Mouse (Mus musculus): ENCODE results near the gene Snx12. TPM values are rescaled to one million over a fixed set of nuclear protein-coding genes. Genes with fewer than 3 reads are reported as not detected.

The Snx12 gene
- polyA plus RNA-seq, 1 experiment from 2014 or later = 52.5 TPM

DNA sequence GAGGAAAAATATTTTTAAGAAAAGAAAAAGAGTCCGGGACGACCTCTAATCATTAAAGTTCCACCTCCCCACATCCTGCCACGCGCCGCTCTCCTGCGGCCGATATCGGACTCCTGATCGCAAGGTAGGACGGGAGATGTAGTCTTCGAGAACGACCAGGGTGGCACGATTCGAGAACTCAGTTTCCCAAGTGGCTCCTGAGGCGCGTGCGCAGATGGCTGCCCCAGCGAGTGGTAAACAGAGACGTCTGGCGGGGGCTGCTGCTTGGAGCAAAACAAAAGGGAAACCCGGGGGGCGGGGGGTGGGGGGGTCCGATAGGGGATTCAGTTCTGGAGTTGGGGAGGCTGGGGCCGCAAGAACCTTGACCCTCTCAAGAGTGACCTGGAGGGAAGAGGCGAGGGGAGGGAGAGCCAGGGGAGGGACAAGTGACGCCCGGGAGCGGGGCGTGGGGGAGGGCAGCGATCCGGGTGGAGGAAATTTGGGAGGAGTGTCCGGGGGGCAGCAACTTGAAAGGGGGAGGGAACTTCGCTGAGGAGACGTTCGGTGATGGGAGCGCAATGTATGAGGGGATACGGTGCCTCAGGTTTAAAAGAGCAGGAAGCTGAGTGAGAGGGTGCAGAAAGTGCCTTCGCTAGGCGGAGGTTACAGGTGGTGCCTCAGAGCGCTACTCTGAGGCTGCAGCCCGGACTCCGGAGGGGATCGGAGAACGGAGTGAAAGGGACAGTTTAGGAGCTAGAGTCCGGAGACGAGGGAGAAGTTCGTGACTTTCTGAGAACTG is 31.8 kb upstream of the Snx12 start, which contains the start of gene Foxo4:
Foxo4 (plus strand) TSS at position 577 of the 778 bp plus-strand sequence.
- Histone ChIP-seq H3K36me3 (ENCODE audit: control insufficient read depth, insufficient read depth) (no peaks in the 10 kb centered on the region), H3K4me1 (replicated peaks; ENCODE audit: control insufficient read depth, insufficient read depth, low read length) (peaks cover 5% of the 10 kb centered on the region; the same call in 1 of the 2 replicates), H3K9ac (replicated peaks; ENCODE audit: low read depth, low read length) (peak within 1 kb of the TSS; percentile 53), H3K27me3 (replicated peaks; ENCODE audit: control insufficient read depth, insufficient read depth, low read length) (no peaks in the 10 kb centered on the region), H3K4me2 (ENCODE audit: low read length) (peak within 1 kb of the TSS; percentile 71), H3K27ac (ENCODE audit: low read length) (no peak within 1 kb of the TSS), H3K9me3 (ENCODE audit: control insufficient read depth, low read length) (no peaks in the 10 kb centered on the region), H3K4me3 (replicated peaks; ENCODE audit: low read length) (peak within 1 kb of the TSS; percentile 54)
- peak; percentile 96 for ATAC-seq
- WGBS = 23% methylated on average over 46 of the region's 47 CpGs

GRCm38 (mm10) chrX:101245011-101245410 is 22.6 kb upstream of the Snx12 start:
- Histone ChIP-seq H3K27ac (ENCODE audit: low read length) (no peak overlapping the region), H3K27me3 (replicated peaks; ENCODE audit: control insufficient read depth, insufficient read depth, low read length) (no peaks in the 10 kb centered on the region), H3K9ac (replicated peaks; ENCODE audit: low read depth, low read length) (no peak overlapping the region), H3K9me3 (ENCODE audit: control insufficient read depth, low read length) (no peaks in the 10 kb centered on the region), H3K36me3 (ENCODE audit: control insufficient read depth, insufficient read depth) (no peaks in the 10 kb centered on the region), H3K4me3 (replicated peaks; ENCODE audit: low read length) (no peak overlapping the region), H3K4me1 (replicated peaks; ENCODE audit: control insufficient read depth, insufficient read depth, low read length) (no peaks in the 10 kb centered on the region), H3K4me2 (ENCODE audit: low read length) (no peak overlapping the region)
- no peak for ATAC-seq
- 42% methylated on average over 1 of the region's 1 CpGs for WGBS

GRCm38 (mm10) chrX:101222796-101223162 is 416 bp upstream of the Snx12 start:
- peak overlapping the region; percentile 45 for H3K9ac ChIP-seq (replicated peaks; ENCODE audit: low read depth, low read length)
- H3K9me3 ChIP-seq (ENCODE audit: control insufficient read depth, low read length) = no peaks in the 10 kb centered on the region
- 23% methylated on average over 7 of the region's 7 CpGs for WGBS
- peak overlapping the region; percentile 55 for H3K4me2 ChIP-seq (ENCODE audit: low read length)
- H3K4me1 ChIP-seq (replicated peaks; ENCODE audit: control insufficient read depth, insufficient read depth, low read length) = peaks cover 8% of the 10 kb centered on the region
- no peak; the same call in 1 of the 2 replicates for ATAC-seq
- H3K27me3 ChIP-seq (replicated peaks; ENCODE audit: control insufficient read depth, insufficient read depth, low read length) = no peaks in the 10 kb centered on the region
- H3K27ac ChIP-seq (ENCODE audit: low read length) = peak overlapping the region; percentile 61; the same call in 1 of the 2 replicates
- peak overlapping the region; percentile 45 for H3K4me3 ChIP-seq (replicated peaks; ENCODE audit: low read length)
- no peaks in the 10 kb centered on the region for H3K36me3 ChIP-seq (ENCODE audit: control insufficient read depth, insufficient read depth)

GRCm38 (mm10) chrX:101189285-101189684 is 33.1 kb downstream of the Snx12 start:
- Histone ChIP-seq H3K4me2 (ENCODE audit: low read length) (no peak overlapping the region), H3K4me1 (replicated peaks; ENCODE audit: control insufficient read depth, insufficient read depth, low read length) (no peaks in the 10 kb centered on the region), H3K4me3 (replicated peaks; ENCODE audit: low read length) (no peak overlapping the region), H3K9ac (replicated peaks; ENCODE audit: low read depth, low read length) (no peak overlapping the region), H3K9me3 (ENCODE audit: control insufficient read depth, low read length) (no peaks in the 10 kb centered on the region), H3K27me3 (replicated peaks; ENCODE audit: control insufficient read depth, insufficient read depth, low read length) (no peaks in the 10 kb centered on the region), H3K27ac (ENCODE audit: low read length) (no peak overlapping the region), H3K36me3 (ENCODE audit: control insufficient read depth, insufficient read depth) (no peaks in the 10 kb centered on the region)
- WGBS = 87% methylated on average over 3 of the region's 3 CpGs
- ATAC-seq = no peak

DNA sequence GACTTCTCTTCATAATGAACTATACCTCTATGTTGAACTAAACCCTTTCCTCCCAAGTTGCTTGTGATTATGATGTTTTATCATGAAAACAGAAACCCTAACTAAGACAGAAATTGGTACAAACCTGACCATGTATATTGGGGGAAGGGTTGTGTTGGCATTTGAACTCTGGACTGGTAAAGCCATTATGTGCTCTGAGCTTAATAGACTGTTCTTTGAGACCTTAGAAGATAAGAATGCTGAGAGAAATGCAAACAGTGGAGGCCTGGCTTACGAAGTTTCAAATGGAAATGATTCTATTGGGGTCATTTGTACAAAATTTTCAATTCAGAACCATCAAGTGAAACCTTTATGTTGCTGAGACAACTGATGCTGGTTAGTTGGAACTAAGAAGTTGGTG is 34.7 kb downstream of the Snx12 start:
- Histone ChIP-seq H3K4me1 (replicated peaks; ENCODE audit: control insufficient read depth, insufficient read depth, low read length) (no peaks in the 10 kb centered on the region), H3K9ac (replicated peaks; ENCODE audit: low read depth, low read length) (no peak overlapping the region), H3K36me3 (ENCODE audit: control insufficient read depth, insufficient read depth) (no peaks in the 10 kb centered on the region), H3K27ac (ENCODE audit: low read length) (no peak overlapping the region), H3K9me3 (ENCODE audit: control insufficient read depth, low read length) (no peaks in the 10 kb centered on the region), H3K4me3 (replicated peaks; ENCODE audit: low read length) (no peak overlapping the region), H3K4me2 (ENCODE audit: low read length) (no peak overlapping the region), H3K27me3 (replicated peaks; ENCODE audit: control insufficient read depth, insufficient read depth, low read length) (no peaks in the 10 kb centered on the region)
- 69% methylated on average over 1 of the region's 1 CpGs for WGBS
- no peak for ATAC-seq

DNA sequence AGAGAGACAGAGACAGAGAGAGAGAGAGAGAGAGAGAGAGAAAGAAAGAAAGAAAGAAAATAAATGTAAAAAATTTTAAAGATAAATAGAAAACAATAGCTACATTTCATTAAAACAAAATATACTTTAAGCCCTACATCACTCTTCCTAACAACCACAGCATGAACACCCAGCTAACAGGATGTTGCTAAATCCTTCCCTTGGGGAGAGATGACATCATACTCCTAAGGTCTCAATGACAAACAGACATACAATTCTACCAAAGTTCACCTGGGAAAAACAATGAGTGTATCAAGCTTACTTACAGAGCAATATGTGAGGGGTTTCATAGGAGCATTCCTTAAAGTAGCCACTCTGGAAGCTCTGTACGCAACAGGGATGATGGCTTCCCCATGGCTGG is 49.0 kb downstream of the Snx12 start:
- no peaks in the 10 kb centered on the region for H3K4me1 ChIP-seq (replicated peaks; ENCODE audit: control insufficient read depth, insufficient read depth, low read length)
- no peak overlapping the region for H3K9ac ChIP-seq (replicated peaks; ENCODE audit: low read depth, low read length)
- WGBS = 92% methylated on average over 1 of the region's 1 CpGs
- no peaks in the 10 kb centered on the region for H3K36me3 ChIP-seq (ENCODE audit: control insufficient read depth, insufficient read depth)
- no peak overlapping the region for H3K27ac ChIP-seq (ENCODE audit: low read length)
- no peak overlapping the region for H3K4me2 ChIP-seq (ENCODE audit: low read length)
- no peak for ATAC-seq
- H3K9me3 ChIP-seq (ENCODE audit: control insufficient read depth, low read length) = no peaks in the 10 kb centered on the region
- no peak overlapping the region for H3K4me3 ChIP-seq (replicated peaks; ENCODE audit: low read length)
- H3K27me3 ChIP-seq (replicated peaks; ENCODE audit: control insufficient read depth, insufficient read depth, low read length) = no peaks in the 10 kb centered on the region; the same call in 1 of the 2 replicates

GRCm38 (mm10) chrX:101168425-101168824 is 53.9 kb downstream of the Snx12 start:
- H3K36me3 ChIP-seq (ENCODE audit: control insufficient read depth, insufficient read depth) = no peaks in the 10 kb centered on the region
- no peak overlapping the region for H3K4me3 ChIP-seq (replicated peaks; ENCODE audit: low read length)
- H3K9me3 ChIP-seq (ENCODE audit: control insufficient read depth, low read length) = no peaks in the 10 kb centered on the region
- no peak overlapping the region for H3K4me2 ChIP-seq (ENCODE audit: low read length)
- H3K9ac ChIP-seq (replicated peaks; ENCODE audit: low read depth, low read length) = no peak overlapping the region
- no peaks in the 10 kb centered on the region for H3K27me3 ChIP-seq (replicated peaks; ENCODE audit: control insufficient read depth, insufficient read depth, low read length)
- no peak overlapping the region for H3K27ac ChIP-seq (ENCODE audit: low read length)
- 74% methylated on average over 2 of the region's 2 CpGs for WGBS
- no peaks in the 10 kb centered on the region for H3K4me1 ChIP-seq (replicated peaks; ENCODE audit: control insufficient read depth, insufficient read depth, low read length)
- ATAC-seq = no peak

GRCm38 (mm10) chrX:101163739-101164138 is 58.6 kb downstream of the Snx12 start:
- Histone ChIP-seq H3K27ac (ENCODE audit: low read length) (no peak overlapping the region), H3K27me3 (replicated peaks; ENCODE audit: control insufficient read depth, insufficient read depth, low read length) (no peaks in the 10 kb centered on the region), H3K4me3 (replicated peaks; ENCODE audit: low read length) (no peak overlapping the region), H3K36me3 (ENCODE audit: control insufficient read depth, insufficient read depth) (no peaks in the 10 kb centered on the region), H3K9me3 (ENCODE audit: control insufficient read depth, low read length) (no peaks in the 10 kb centered on the region), H3K4me1 (replicated peaks; ENCODE audit: control insufficient read depth, insufficient read depth, low read length) (no peaks in the 10 kb centered on the region), H3K9ac (replicated peaks; ENCODE audit: low read depth, low read length) (no peak overlapping the region), H3K4me2 (ENCODE audit: low read length) (no peak overlapping the region)
- ATAC-seq = no peak
- WGBS = 79% methylated on average over 2 of the region's 2 CpGs

GRCm38 (mm10) chrX:101163278-101163677 is 59.1 kb downstream of the Snx12 start:
- H3K4me1 ChIP-seq (replicated peaks; ENCODE audit: control insufficient read depth, insufficient read depth, low read length) = no peaks in the 10 kb centered on the region
- no peak overlapping the region for H3K9ac ChIP-seq (replicated peaks; ENCODE audit: low read depth, low read length)
- no peak overlapping the region for H3K4me3 ChIP-seq (replicated peaks; ENCODE audit: low read length)
- ATAC-seq = no peak
- no peak overlapping the region for H3K27ac ChIP-seq (ENCODE audit: low read length)
- H3K36me3 ChIP-seq (ENCODE audit: control insufficient read depth, insufficient read depth) = no peaks in the 10 kb centered on the region
- no peaks in the 10 kb centered on the region for H3K9me3 ChIP-seq (ENCODE audit: control insufficient read depth, low read length)
- no peak overlapping the region for H3K4me2 ChIP-seq (ENCODE audit: low read length)
- no peaks in the 10 kb centered on the region for H3K27me3 ChIP-seq (replicated peaks; ENCODE audit: control insufficient read depth, insufficient read depth, low read length)
- 86% methylated on average over 3 of the region's 3 CpGs for WGBS
